Mouse (Mus musculus) skeletal muscle tissue, adult 2 months (tissue): ENCODE measurements at regions not wholly inside any gene's neighbourhood (a gene's known extent, or its start where the extent isn't known, plus 50 kb on each side); places are given as distances from the start of the nearest gene placed in this dataset.
"Not testable (repeated sequence)": the region's sequence is repeated elsewhere in the genome, so short reads cannot be mapped to it uniquely, and the experiment has no call there.

Source experiments
- DNase-seq: peaks from one replicate; pipeline ENCODE4 v3.0.0-alpha.2; 2012; ENCODE audit warnings: low read depth, low spot score

GRCm38 (mm10) chr3:21993961-21994360, 82.5 kb upstream of the Tbl1xr1 start:
- no peak for DNase-seq

DNA sequence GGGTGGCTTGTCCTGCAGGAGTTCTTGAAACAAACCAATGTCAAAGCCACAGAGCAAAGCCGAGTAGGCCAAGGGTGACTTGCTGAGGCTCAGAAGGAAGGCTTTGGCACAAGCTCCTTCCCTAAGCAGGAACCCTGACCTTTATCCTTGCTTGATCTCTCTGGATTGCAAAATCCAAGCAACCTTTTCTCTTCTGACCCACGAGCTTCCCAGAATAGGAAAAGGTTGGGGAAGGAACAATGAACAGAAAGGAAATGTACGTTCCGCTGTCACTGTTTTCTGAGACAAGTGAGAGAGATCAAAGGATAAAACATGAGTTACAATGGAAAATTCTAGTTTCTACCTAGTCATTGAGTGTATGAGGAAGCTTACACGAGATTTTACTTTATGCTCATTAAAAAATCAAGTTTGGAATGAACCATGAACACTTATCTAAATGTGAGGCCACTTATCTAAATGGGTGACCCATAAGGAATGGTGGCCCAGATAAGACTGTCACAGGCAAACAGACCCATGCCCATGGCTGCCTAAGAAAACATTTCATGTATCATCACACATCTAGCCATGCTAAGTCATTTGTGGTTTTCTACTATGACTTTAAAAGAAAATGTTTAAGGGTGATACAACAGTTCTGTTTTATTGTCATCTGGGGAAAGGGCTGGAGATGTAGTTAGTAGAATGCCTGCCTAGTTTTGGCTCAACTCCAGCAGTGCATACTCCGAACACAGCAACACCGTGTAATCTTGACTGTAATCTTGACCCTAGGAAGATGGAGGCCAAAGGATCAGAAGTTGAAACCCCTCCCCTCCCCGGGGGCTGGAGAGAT, 80.7 kb upstream of the Tbl1xr1 start:
- DNase-seq, result peak; percentile 39

- DNase-seq, result no peak
These were observed 79.1 kb upstream of the Tbl1xr1 start for GRCm38 (mm10) chr3:21997387-21997786.

GRCm38 (mm10) chr3:22005456-22005855, 71.0 kb upstream of the Tbl1xr1 start:
- DNase-seq, result no peak

DNA sequence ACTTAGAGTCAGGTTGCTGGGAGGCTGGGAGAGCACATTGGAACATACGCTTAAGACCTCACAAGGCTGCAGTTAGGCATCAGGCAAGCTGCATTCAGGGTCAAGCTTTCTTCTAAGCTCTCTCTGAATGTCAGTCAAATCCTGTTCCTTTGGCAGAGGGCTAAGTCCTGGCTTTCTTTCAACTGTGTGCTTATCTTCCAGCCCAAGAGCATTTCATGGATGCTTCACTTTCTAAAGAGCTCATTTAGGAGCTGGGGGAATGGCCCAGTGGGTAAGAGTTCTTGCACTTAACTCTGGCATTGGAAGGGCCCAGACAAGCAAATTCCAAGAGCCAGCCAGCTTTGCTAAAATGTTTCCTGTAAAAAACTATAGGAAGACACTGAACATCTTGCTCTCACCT, 70.3 kb upstream of the Tbl1xr1 start:
- peak; percentile 35 for DNase-seq

DNA sequence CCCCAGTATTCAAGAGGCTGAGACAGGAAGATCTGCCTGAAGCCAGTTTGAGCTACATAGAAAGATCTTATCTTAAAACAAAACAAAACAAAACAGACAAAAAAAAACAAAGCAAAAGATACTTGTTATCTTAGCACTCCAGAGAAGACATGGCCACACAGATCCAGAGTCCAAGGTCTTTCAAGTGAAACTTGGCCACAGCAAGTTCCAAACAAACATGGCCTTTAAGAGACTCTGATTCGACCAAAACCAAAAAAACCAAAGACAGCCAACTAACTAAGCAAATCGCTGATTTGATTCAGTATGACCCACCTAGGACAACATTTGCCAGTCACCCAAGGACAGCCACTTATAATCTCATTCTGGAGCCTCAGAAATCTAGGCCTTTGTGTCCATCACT, 69.8 kb upstream of the Tbl1xr1 start:
- DNase-seq, result no peak

- no peak for DNase-seq
These were observed 68.7 kb upstream of the Tbl1xr1 start for GRCm38 (mm10) chr3:22007736-22008135.

DNA sequence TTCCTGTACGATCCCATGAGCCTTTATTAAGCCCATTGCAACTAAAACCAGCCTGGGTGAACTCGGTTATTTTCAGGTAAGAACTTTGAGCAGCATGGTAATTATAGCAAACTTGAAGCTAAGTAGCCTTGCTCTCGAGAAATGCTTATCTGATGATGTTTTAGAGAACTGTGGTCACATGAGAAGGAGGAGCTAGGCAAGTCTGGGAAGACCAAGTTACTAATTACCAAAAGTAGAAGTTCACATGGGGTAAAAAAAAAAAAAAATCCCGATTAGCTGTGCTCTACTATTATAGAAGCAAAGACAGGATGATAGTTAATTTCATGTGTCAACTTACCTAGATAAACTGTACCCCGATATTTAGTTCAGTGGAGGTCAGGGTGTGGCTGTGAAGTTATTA, 68.0 kb upstream of the Tbl1xr1 start:
- no peak for DNase-seq

DNA sequence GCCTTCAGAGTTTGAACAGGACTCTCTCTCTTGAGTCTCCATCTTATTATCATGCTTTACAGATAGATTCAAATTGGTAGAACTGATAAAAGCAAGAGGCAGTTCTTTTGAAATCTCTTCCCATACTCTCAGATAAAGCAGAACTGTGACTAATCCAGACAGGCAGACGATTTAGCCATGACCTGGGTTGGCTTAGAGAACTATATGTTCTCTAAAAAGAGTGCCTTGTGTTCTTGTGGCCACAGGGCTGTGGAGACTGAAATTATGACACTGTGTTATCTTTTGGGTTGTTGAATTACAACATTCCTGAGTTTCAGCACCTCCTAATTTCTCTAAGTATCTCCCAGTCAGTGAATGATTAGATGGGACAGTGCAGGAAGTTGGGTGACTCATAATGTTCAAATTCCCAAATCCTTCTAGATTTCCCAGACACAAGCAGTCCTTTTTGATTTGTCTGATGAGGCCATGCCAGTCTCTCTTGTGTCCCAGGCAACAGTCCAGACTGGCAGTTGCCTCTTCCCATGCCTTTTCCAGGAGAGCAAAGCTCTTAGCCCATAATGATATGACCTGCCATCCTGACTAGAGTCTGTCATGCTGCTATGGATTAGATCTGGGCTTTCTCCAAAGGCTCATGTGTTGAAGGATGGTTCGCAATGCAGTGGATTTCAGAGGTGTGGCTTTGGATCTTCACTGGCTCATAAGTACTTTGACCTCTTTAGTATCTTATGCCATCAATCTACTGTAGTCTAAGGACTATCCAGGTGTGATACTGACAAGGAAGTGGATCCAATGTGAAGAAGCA, 66.4 kb upstream of the Tbl1xr1 start:
- no peak for DNase-seq

GRCm38 (mm10) chr3:22010700-22010991, 65.8 kb upstream of the Tbl1xr1 start:
- DNase-seq, result not testable (repeated sequence)

DNA sequence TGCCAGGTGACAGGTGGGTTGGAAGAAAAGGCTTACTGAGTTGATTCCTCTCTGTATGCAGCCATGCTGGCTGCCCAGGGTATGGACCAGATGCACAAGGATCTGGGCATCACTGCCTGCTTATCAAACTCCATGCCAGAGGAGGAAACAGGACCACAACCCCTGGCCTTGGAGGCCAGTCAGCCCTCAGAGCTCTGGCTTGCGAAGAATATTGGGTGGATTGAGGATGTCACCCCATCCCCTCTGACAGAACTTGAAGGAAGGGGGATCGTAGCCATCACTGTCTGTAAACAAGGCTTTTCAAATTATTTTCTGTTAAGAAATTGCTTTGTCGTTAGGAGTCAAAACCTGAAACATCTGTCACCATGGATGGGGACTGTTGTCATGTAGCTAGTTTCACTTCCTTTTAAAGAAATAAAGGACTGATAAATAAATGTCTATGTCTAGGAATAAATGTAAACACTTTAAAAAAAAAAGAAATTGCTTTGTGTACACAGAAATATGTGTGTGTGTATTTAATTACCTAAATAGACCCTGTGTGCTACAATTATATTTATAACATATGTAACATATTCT, 55.0 kb upstream of the Tbl1xr1 start:
- DNase-seq, result no peak

DNA sequence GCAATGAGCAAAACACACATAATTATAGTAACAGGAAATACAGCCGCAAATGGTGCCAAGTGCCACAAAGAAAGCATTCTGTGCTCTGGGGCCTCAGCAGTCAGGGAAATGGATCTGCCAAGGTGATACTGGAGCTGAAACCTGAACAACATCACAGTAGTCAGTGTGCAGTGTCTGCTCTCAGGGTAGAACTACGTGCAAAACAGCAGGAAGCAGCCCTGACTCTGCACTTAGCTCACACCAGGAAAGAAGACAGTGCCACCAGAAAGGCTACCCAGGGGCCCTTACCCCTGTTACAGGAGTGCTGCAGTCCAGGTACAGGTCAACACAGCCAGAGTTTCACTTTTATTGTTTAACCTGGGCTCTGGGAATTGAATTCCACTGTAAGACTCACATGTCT, 54.0 kb upstream of the Tbl1xr1 start:
- DNase-seq, result no peak

- DNase-seq, result no peak
These were observed 53.4 kb upstream of the Tbl1xr1 start for GRCm38 (mm10) chr3:22023049-22023448.

- no peak for DNase-seq
These were observed 52.9 kb upstream of the Tbl1xr1 start for GRCm38 (mm10) chr3:22023551-22023950.

DNA sequence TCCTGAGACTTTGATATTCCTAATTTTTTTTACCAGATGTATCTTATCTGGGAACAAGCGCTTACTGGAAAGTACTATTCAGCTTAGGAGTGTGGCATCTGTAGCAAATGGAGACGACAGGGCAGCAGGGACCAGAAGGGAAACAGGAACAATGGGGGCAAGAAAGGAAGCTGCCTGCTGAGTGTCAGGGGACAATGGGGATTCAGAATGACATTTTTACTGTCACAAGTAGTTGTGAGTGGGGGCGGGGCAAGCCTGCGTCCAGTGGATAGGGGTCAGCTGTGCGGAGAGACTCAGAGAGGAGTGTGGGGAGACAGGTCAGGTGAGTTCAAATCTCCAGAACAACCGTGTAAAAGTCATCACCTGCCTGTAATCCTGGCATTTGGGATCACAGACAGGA, 52.3 kb upstream of the Tbl1xr1 start:
- DNase-seq, result no peak

DNA sequence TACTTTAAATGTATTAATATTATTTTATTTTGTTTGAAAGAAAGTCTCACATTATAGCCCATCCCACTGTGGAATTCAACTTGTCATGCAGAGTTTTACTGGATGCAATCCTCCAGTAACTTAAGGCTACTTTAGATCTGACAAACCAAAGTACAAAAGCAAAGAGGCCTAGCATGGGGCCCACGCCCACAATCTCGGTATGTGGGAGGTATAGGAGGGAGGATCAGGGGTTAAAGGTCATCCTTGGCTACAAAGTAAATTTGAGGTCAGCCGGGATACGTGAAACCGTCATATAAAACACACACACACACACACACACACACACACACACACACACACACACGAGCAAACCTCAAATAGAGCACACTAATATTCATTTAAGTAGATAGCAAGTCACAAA, 51.3 kb upstream of the Tbl1xr1 start:
- DNase-seq, result no peak

GRCm38 (mm10) chr3:22025615-22026014, 50.8 kb upstream of the Tbl1xr1 start:
- DNase-seq, result no peak
